Mouse (Mus musculus): ENCODE results near the gene Kctd5.
"Not testable (repeated sequence)": the region's sequence is repeated elsewhere in the genome, so short reads cannot be mapped to it uniquely, and the experiment has no call there.

Kctd5 gene

DNA sequence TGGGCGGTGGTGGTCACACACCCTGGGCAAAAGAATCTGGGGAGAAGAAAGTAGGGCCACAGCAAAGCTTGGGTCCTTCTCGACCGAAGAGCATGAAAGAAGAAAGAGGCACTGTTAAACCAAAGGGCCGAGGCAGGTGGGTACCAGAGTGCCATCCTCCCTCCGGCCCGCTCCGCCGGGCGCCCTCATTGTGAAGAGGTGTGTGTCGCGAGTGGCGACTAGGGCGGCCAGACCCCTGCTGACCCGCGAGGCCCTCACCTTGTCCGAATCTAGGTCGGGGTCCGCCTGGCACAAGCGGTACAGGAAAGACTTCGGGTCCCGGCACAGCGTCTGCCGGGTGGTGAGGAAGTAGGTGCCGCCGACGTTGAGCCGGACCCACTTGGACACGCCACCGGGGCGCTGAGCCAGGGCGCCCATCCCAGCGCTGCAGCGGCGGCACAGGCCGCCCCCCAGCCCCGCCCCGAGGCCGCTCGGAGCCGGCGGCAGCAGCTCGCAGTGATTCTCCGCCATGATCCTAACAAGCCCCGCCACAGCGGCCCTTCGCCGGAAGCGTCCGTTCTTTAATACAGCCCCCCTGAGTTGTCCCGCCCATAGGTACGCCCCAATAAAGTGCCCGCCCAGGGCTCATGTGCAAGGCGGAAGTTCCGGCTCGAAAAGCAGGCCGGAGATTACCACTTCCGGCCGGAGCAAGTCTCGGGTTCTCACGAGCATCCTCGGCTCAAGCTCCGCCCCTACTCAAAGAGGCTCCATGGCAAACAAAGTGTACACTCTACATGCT, at the start of gene Kctd5:
Gene Kctd5, minus strand, starts transcription at position 567 of the 778 bp plus-strand sequence.
- peak; percentile 97 for DNase-seq (ENCODE audit: low read depth)

DNA sequence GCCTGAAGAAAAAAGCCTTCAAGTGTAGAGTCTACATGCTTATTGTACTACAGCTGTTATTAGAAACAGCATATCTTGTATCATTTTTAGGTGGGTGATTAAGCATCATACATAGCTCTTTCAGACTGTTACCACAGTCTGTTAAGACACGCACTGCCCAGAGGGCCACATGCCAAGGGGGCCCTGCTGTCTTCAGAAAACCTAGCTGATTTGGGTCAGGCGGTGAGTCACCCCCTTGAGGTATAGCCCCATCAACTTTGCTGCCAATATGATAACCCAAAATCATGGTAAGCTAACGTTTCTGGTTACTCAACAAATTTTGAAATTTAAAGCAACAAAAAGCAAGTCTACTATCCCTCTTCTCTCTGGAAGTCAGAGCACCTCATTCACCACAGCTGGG, 46.2 kb upstream of the Kctd5 start:
- no peak for DNase-seq (ENCODE audit: low read depth)

DNA sequence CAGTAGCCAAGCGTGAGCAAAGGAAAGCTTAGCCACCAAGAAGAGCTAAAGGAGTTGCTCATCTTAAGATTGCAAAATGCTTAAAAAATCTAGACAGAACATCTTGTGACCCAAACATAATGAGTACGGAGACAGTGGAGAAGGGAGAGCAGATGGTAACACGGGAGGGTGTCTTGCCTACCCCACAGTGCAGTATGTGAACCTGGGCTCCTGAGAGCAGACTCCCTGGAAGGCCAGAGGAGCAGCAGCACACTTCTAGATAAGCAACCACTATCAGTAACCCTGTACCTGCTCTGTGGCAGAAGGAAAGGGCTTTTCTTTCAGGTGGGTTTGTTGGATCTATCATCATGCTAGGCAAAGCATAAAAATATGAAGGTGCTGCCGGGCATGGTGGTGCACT, 39.7 kb upstream of the Kctd5 start:
- DNase-seq (ENCODE audit: low read depth), result no peak

DNA sequence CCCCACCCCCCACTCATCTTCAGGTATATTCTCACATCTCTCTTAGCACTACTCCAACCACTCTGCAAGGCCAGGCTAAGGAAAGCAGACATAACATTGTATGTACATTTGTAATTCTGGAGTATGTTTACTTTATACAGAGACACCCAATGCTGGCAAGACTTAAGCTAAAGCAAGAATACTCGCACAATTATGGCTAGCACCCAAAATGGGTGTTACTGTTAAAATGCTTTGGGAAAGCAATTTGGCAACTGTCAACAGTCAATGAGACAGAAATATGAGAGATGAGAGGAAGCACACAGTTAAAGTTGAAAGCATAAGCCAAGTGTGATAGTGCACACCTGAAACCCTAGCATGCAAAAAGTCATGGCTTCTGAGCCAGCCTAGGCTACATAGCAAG, 38.0 kb upstream of the Kctd5 start:
- DNase-seq (ENCODE audit: low read depth), result no peak

DNA sequence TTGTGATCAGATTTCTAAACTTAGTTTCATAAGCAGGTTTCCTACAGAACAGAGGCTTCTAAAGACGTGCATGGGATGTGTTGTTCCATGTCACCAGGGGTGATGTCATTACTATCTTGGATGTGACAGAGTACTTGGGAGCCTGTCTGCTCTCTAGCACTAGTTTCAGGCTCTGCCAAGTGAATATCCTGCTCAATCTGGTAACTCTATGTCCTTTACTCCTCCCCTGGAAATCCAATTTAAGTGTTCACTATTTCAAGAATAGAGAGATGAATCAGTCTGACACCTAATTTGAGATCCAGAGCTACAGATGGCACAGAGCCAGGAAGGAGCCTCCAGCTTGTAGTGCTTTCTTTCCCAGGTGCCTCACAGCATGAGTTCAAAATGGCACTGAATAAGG, 35.6 kb upstream of the Kctd5 start:
- DNase-seq (ENCODE audit: low read depth), result no peak

DNA sequence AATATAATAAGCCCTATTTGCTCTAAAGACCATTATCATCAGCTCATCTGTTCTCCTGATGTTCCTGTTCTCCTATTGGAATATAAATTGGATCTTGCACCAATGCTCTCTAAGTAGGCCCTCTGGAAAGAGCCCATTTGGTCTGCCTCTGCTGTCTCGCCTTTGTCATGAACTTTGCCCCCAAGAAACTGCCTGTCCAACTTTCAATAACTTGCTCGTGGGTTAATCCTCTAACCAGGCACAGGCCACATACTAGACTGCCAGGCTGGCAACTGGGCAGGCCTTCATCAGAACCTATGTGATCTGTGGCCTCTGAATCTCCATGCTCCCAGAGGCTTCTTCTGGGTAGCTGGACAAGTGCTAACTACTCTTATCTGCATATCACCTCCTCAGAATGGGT, 31.8 kb upstream of the Kctd5 start:
- no peak for DNase-seq (ENCODE audit: low read depth)

DNA sequence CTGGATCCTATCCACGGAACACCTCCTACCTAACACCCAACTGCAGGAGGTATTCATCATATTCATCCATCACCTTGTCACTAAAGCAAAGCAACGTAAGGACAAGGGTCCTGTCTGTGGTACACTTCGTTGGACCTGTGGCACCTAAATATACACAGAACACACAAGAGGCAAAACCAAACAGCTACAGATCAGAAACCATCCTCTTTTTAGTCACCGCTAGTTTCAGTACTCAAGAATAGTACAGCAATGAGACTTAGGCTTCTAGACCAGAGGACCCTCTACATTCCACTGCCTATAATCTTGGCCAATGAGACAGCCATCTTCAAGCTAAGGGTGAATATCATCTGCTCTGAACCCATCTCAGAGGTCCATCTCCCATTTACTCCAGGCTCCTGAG, 25.1 kb upstream of the Kctd5 start:
- DNase-seq (ENCODE audit: low read depth), result no peak

DNA sequence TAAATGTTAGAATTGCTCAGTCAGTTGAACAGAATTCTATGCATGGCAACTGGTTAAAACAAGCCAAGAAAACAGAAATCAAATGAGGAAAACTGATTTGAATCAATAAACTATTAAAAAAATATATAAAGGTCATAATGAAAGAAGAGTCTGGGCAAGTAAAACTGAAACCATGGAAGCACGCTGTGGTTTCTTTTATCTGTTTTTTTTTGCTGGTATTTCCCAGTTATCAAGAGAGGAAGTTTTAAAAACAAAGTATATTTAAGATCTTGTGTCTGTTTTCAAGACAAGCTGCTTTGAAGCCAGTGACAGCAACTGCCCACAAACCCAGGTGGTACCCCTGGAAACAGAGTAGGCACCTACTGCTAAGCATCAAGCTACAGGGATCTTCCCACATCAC, 17.3 kb upstream of the Kctd5 start:
- no peak for DNase-seq (ENCODE audit: low read depth)

DNA sequence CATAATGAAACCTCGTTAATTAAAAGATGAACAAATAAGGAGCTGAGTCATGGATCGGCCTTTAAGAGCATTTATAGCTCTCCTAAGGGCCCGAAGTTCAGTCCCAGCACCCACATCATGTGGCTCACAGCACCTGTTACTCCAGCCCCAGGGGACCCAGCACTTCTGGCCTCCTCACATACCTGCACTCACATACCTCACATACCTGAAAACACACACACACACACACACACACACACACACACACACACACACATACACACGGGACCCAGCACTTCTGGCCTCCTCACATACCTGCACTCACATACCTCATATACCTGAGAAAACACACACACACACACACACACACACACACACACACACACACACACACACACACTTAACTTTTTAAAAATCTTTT, 13.1 kb upstream of the Kctd5 start:
- not testable (repeated sequence) for DNase-seq (ENCODE audit: low read depth)

DNA sequence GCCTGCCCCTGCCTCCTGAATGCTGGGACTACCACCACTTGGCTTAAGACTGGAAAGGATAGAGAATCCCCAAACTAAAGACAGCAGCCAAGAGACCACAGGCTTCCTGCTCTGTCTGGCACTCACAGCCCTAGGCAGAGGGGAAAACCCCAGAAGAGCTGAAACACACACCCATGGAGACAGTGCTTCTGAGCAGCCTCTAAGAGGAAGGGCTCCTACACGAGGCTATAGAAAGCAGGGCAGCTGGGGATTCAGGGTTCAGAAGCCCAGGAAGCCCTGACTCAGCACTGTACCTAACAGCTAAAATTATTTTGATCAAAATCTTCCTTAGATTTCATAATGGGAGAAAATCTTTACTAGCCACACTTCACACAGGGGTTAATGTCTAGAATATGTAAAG, 11.3 kb upstream of the Kctd5 start:
- peak; percentile 67 for DNase-seq (ENCODE audit: low read depth)

DNA sequence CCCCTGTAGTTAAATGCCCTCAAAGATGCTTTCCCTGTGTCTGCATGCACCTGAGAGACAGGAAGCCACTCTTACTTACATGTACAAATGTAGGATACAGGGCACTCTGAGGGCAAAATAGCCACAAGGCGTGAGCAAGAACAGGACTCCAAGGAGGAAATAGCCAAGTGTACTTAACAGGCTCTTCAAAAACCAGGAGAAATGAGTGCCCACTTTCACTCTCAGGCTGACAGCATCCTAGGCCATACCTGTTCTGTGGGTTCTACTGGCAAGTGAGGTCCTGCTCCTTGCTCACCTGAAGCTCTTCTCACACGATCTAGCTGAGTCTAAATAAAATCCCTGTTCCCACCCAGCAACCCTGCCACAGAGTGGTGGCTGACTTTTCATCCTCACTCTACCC, 3.8 kb upstream of the Kctd5 start:
- DNase-seq (ENCODE audit: low read depth), result no peak

DNA sequence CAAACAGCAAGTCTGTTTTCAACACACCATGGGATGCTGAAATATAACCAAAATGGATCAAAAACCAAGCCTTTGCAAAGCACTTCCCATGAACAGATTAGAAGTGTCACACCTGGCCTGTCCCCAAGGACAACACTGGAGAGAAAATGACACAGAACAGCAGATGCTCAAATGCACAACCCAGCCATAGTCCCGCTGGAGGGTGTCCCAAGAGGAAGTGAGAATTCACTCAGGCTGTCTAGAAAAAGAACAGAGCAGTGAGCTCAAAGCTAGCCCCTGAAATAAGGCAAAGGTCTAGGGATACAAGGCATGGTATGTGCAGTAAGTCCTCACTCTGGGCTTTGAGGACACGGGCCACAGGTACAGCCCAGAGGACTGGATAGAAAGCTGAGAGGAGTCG, 3.8 kb downstream of the Kctd5 start:
- no peak for DNase-seq (ENCODE audit: low read depth)

DNA sequence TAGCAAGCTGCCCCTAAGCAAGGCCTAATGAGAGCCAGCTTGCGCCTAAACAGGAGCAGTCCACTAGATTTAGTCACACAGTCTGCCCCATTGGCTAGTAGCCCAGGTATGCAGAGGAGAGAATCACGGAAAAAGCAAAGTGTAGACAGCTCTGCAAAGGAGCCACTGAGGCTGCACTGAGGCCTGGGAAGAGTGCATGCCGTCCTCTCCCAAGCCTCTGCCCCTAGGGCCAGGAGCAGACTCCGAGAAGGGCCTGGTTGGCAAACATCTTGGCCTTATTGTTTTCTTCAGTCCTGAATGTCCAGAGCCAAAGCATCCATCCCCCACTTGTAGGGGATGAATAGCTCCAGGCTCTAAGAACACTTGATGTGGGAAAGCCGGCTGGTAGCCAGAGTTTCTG, 5.0 kb downstream of the Kctd5 start:
- DNase-seq (ENCODE audit: low read depth), result no peak

DNA sequence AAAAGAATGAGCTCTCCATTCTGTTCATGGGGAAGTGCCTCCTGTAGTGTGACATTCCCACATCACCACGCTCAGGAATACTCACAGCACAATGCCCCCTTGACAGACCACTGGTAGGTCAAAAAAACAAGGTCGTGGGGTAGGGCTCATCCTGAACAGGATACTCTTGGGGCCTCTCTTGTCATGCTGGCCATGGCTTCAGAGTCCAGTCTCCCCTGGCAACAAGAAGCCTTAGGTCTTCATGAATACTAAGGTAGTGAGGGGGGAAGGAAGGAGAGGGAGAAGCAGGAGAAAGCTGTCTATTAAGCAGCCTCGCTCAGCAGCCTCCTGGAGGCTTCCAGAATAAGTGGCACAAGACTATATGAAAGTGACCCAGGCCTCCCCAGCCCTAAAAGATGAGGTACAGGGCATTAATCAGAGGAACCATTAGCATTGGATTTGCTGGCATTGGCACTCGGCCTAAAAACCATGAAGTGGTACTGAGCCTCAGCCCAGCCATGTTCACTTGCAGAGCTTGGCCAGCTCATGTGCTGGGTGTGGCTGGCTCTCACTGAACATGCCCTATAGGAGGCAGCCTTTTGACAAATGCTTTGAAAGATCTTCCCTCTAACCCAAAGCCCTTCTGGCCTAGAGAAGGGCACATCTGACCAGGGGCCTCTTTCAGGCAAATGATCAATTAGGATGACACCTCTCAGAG, 10.7 kb downstream of the Kctd5 start:
- no peak for DNase-seq (ENCODE audit: low read depth)

DNA sequence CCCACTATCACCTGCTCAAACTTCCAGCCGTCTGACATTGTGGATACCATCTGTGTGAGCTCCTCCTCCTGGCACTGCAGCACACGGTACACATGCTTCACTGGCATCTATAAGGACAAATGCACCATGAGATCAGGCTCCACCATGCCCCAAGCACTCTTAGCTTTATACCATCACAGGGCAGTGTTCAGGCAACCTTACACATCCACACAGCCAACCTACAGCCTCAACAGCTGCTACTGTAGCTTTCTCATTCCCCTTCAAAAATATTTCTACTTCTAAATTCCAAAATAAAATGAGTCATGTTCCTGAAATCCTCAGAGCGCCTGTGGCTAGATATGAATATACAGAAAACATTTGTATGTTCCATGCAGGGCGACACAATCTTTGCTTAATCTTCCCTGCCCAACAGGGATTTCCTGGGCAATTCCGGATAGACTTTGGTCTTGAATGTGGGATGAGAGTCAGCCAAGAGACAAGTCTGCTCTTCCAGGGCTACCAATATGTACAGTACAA, 15.5 kb downstream of the Kctd5 start:
- DNase-seq (ENCODE audit: low read depth), result no peak

DNA sequence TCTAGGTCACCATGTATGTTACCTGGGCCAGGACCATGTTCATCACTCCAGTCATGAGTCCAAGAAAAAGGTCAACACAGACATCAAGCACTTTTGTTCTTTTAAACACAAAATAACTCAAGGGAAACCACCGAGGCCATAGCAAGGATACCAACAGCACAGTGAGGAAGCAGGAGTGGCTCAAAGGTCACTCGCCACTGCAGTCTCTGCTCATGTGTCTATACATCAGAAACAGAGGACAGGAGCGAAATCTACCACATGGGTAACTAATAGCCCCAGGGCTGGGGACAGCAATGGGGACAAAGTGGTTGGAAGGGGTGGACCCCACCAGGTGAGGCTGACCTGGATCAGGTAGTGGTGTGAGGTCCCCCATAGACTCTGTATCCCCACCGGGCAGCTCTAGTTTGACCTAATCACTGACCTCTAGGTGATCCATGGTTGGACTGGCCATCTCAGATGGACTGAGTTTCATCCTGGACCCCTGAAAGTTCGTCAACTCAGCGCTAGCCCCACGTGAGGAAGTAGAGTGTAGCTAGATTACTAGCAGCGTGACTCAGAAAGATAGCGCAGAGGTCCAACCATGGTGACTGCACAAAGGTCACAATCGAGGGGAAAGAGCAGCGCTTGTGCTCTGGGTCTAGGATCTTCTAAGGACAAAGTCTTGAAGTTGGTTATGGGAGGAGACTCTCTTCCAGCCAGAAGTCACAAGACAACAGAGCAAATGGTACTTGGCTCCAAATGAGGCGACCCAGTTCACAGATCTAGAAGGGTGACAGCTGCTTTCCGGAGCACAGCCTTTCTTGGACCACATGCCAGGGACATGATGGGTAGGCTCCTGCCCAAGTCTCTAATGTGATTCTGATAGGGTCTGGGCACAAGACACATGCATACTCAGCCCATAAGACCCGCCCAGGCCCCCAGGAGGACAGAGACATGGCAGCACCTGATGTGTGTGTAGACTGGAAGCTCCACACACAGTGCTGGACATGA, 16.4 kb downstream of the Kctd5 start:
- DNase-seq (ENCODE audit: low read depth), result no peak

DNA sequence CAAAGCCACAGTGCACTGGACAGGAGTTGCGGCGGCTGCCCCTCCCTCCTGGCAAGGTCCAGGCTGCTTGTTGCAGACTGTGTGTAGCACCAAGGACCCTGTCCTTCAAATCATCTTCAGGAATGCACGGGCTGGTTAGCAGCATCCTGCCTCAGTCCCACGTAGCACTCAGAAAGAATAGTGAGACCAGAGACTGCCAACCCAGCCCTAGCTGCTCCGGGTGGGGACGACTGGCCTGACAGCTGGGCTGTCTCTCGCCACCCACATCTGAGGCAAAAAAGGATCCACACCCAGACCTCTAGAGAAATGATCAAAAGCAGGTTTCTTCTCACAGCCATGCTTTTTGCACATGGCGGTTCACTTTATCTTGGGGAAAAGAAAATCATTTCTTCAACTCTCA, 24.3 kb downstream of the Kctd5 start:
- DNase-seq (ENCODE audit: low read depth), result no peak

DNA sequence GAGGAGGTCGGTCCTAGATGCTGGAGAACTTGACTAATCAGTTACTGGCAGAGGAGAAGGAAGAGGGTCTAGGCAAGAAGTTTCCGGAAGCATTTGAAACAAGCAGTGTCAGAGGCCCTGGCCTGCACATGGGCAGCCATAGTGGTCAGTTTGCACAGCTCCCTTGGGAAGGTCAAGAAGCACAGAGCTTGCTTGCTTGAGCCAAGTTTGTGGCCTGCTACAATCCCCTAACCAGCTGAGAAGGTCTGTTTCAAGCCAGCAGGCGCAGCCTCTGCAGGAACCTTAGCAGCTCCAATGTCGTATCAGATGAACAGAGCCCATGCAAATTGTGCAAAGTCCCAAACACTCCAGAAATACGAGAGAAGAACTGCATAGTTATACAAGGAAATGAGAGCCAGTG, 25.2 kb downstream of the Kctd5 start:
- no peak for DNase-seq (ENCODE audit: low read depth)

DNA sequence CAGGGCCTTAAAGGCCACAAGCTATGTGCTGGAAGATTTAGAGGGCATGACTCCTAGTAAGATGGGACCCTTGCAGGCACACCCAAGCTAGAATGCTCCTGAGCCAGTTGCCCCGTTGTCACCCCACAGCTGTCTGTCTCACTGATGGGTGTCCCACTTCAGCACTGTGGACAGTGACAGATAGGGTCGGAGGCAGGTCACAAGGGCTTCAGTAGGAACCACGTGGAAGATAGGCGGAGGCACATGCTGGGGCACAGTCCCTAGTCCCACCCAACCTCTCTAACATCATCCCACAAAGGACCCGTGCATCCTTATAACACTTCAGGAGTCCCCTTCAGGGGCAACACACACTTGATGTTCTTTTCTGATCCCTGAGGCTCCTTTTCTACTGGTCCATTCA, 27.3 kb downstream of the Kctd5 start:
- no peak for DNase-seq (ENCODE audit: low read depth)

DNA sequence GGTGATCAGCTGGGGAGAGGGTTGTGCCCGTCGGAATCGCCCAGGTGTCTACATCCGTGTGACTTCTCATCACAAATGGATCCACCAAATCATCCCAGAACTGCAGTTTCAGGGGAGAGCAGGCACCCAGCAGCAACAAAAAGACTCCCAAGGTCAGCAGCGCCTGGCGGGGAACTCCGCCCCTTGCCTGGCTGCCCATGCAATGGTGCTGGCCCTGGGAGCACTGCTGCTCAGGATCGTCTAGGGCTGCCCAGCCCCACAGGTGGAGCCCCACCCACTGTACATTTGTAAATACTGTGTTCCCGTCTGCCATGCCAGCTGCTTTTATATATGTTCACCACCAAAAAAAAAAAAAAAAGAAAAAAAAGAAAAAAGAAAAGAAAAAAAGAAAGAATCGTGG, 27.7 kb downstream of the Kctd5 start:
- no peak for DNase-seq (ENCODE audit: low read depth)

DNA sequence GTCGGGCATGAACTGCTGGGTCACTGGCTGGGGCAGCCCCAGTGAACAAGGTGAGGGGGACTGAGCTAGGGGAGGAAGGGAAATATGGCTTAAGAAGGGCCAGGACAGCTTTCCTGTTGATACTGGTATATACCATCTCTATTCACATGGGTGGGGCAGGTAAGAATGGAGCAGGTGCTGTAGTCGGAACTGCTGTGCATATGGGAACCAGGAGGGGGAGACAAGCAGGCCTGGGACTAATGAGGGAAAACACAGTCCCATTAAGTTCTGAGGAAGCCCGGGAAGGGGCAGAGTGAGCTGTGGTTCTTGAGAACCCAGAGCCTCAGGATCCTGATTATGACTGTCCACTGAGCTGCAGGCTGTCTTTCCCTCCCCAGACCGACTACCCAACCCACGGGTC, 28.8 kb downstream of the Kctd5 start:
- no peak for DNase-seq (ENCODE audit: low read depth)

DNA sequence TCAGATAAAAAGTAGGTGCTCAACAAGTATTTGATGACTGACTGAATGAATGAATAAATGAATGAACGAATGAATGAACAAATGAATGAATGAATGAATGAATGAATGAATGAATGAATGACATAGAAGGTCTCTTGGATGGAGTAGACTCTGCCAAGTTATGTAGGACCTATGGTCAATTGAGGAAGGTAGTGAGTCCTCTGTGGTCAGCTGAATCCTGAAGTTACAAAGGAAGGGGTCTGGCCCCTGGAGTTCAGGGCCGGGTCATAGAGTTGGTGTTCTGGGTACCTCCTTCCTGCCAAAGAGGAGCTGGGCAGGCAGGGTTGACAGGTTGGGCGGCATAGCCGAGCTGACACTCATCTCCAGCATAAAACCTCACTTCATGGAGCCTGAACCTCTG, 35.4 kb downstream of the Kctd5 start, which contains the start of gene Prss27:
Gene Prss27, plus strand, starts transcription at position 301 of the 400 bp plus-strand sequence.
- no peak for DNase-seq (ENCODE audit: low read depth)

Measured in induced T-regulatory cell, adult 2 months (primary cell).